Mouse (Mus musculus) liver, adult 2 months (tissue): ENCODE data around the gene Tnfsfm13. TPM values are rescaled to one million over a fixed set of nuclear protein-coding genes. Genes with fewer than 3 reads are reported as not detected.

Experiments used
- DNase-seq: peaks from one replicate; pipeline ENCODE4 v3.0.0-alpha.2; 2011; ENCODE audit warnings: low read depth, low spot score; ENCODE audit errors: extremely low read depth
- H3K27ac ChIP-seq: fragments of 200-500 bp; replicated peaks from 2 replicates; pipeline ENCODE4 v1.5.1; 2012; ENCODE audit warnings: low read depth, mild to moderate bottlenecking, control low read depth, inconsistent platforms, low read length; ENCODE audit not compliant: insufficient read depth
- H3K27me3 ChIP-seq: fragments of 200-500 bp; 2 replicates; pipeline ENCODE4 v1.6.1; 2012; ENCODE audit warnings: mild to moderate bottlenecking, moderate library complexity, low read length, inconsistent platforms; ENCODE audit not compliant: control insufficient read depth, insufficient read depth
- H3K36me3 ChIP-seq: fragments of 200-500 bp; 2 replicates; pipeline ENCODE4 v1.6.1; 2012; ENCODE audit warnings: low read length, inconsistent platforms; ENCODE audit not compliant: control insufficient read depth, insufficient read depth
- H3K4me1 ChIP-seq: fragments of 200-500 bp; 2 replicates; pipeline ENCODE4 v1.6.1; 2011; ENCODE audit warnings: low read length; ENCODE audit not compliant: control insufficient read depth, insufficient read depth
- H3K4me3 ChIP-seq: fragments of 200-500 bp; 2 replicates; pipeline ENCODE4 v1.5.1; 2011; ENCODE audit warnings: low read depth, mild to moderate bottlenecking, control low read depth, low read length, moderate library complexity; ENCODE audit not compliant: insufficient read depth
- H3K79me2 ChIP-seq: fragments of 200-500 bp; 2 replicates; pipeline ENCODE4 v1.6.1; 2012; ENCODE audit warnings: inconsistent platforms, mild to moderate bottlenecking, low read length, moderate library complexity; ENCODE audit not compliant: control insufficient read depth, insufficient read depth
- H3K9ac ChIP-seq: fragments of 200-500 bp; 2 replicates; pipeline ENCODE4 v1.6.1; 2012; ENCODE audit warnings: low read depth, mild to moderate bottlenecking, control low read depth, inconsistent platforms, low read length
- CTCF ChIP-seq: fragments of 200-500 bp; IDR thresholded peaks from 2 replicates; pipeline ENCODE4 v1.5.1; 2011; ENCODE audit warnings: low read depth, low read length, control low read depth
- POLR2A ChIP-seq: fragments of 200-500 bp; IDR thresholded peaks from 2 replicates; pipeline ENCODE4 v1.6.1; 2011; ENCODE audit warnings: low read length, control low read depth; ENCODE audit not compliant: insufficient read depth; ENCODE audit errors: extremely low read depth
- WGBS: fragments of 180-500 bp; shearing (Covaris S2); methylation state at CpG from one replicate; pipeline ENCODE4 v1.1.7; 2018; 5-methylcytosine and 5-hydroxymethylcytosine counted together
- polyA plus RNA-seq: library from polyadenylated mRNA; depleted of rRNA; stranded (reverse); fragments of >200 nt; gene quantifications from 2 replicates; pipeline ENCODE4 v1.2.3, GENCODE M21; 2012
- total RNA-seq: library from RNA; depleted of rRNA; stranded (reverse); fragments of >200 nt; gene quantifications from 2 replicates; pipeline ENCODE4 v1.2.3, GENCODE M21; 2014

Tnfsfm13 gene
- total and polyA plus RNA-seq, 2 experiments, result 2.5 to 3.6 TPM

DNA sequence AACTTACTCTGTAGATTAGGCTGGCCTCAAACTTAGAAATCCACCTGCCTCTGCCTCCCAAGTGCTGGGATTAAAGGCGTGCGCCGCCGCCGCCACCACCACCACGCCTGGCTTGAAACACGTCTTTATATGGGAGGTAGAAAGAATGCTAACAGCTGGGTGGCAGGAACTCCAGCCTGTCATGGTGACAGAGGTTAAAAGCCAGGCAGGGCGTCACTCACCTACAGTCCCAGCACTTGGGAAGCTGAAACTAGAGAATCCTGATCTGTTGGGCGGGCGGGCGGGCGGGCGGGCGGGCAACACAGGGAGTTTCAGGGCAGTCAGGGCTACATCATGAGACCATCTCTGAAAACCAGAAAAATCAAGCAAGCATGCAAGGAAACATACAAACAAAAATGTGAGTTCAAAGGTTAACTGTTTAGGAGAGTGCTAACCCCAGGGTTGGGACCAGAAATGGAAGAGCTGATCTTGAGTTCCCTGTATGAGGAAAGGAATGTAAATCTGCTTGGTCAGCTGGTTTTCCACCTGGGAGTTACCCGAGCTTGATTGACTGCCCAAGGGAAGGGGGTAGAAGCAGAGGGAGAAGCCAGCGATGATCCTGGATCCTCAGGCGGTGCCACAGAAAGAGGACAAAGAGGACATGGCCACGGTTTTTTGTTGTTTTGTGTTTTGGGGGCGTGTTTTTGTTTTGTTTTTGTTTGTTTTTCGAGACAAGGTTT, 17.2 kb upstream of the Tnfsfm13 start:
- H3K4me1 ChIP-seq, result peaks cover 4% of the 10 kb centered on the region; the same call in 1 of the 2 replicates
- H3K9ac ChIP-seq, result no peak overlapping the region
- no peak for DNase-seq
- H3K27ac ChIP-seq, result no peak overlapping the region
- no peaks in the 10 kb centered on the region for H3K36me3 ChIP-seq
- WGBS, result 90% methylated on average over 20 of the region's 20 CpGs
- TF ChIP-seq CTCF, result no peak
- no peak for TF ChIP-seq POLR2A
- no peaks in the 10 kb centered on the region for H3K79me2 ChIP-seq
- no peak overlapping the region for H3K4me3 ChIP-seq
- no peaks in the 10 kb centered on the region for H3K27me3 ChIP-seq

GRCm38 (mm10) chr11:69711082-69711481, 15.2 kb upstream of the Tnfsfm13 start:
- no peak overlapping the region for H3K4me3 ChIP-seq
- H3K9ac ChIP-seq, result no peak overlapping the region
- H3K27ac ChIP-seq, result no peak overlapping the region
- H3K36me3 ChIP-seq, result no peaks in the 10 kb centered on the region
- no peaks in the 10 kb centered on the region for H3K27me3 ChIP-seq
- peaks cover 4% of the 10 kb centered on the region; the same call in 1 of the 2 replicates for H3K4me1 ChIP-seq
- no peak for DNase-seq
- no peaks in the 10 kb centered on the region for H3K79me2 ChIP-seq
- WGBS, result 90% methylated on average over 2 of the region's 2 CpGs
- TF ChIP-seq POLR2A (no peak), CTCF (no peak)

DNA sequence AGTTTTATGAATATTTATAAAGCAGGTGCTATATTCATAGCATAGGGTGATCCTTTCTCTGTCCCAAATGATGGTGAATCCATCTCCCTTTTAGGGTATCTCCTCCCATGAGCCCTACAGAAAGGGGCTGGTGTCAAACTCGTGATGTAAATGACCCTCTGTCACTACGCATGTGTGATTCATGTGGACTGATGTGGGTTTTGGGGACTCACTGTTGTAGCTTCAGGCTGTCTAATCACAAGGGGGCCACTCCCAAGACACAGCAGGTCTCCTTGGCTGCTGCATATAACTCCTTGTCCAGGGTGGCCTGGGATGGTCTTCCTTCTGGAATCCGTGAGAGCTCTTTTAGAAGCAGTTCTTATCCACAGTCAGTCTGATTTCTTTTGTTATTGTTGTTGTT, 14.6 kb upstream of the Tnfsfm13 start:
- no peak for TF ChIP-seq CTCF
- TF ChIP-seq POLR2A, result no peak
- 92% methylated on average over 3 of the region's 3 CpGs for WGBS
- Histone ChIP-seq H3K27ac (no peak overlapping the region), H3K27me3 (no peaks in the 10 kb centered on the region), H3K36me3 (no peaks in the 10 kb centered on the region), H3K79me2 (no peaks in the 10 kb centered on the region), H3K4me1 (peaks cover 2% of the 10 kb centered on the region; the same call in 1 of the 2 replicates), H3K9ac (no peak overlapping the region), H3K4me3 (no peak overlapping the region)
- no peak for DNase-seq

DNA sequence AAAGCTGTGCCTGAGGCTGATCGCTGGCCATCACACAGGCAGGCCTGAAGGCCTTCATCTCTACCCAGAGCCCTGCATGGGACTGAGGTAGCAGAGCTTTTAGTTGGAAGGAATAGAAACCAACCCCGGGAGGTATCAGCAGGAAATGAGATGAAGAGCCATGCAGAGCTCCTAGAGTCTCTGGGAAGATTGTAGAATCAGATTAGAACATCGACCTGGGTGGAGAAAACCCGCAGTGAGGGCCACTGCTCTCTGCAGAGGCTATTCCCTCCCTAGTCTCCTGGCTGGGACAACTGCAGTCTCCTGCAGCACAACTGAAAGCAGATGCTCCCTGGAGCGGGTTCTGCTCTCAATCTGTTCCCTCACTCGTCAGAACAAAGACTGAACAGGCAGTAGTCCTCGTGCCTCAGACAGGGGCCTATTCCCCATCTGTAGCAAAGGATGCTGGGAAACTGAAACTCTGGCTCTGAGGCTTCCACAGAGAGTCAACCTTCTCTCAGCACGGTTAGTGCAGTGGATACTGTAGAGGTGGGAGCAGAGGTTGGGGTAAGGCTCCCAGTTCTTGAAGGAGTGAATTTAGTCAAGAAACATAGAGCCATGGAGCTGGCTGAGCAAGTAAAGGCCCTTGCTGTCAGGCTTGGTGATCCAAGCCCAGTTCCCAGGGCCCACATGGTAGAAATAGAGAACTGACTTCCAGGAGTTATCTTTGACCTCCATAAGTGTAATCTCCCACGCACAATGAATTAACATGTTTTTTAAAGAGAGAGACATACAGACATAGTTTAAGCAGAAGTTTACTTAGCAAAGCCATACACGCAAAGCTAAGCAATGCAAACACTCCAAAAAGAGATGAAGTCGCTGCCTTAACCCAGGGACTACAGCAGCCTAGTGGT, 13.9 kb upstream of the Tnfsfm13 start:
- WGBS, result 71% methylated on average over 11 of the region's 11 CpGs
- no peak for DNase-seq
- TF ChIP-seq POLR2A, result no peak
- no peak for TF ChIP-seq CTCF
- Histone ChIP-seq H3K79me2 (no peaks in the 10 kb centered on the region), H3K4me3 (no peak overlapping the region), H3K4me1 (no peaks in the 10 kb centered on the region), H3K27ac (no peak overlapping the region), H3K9ac (no peak overlapping the region), H3K27me3 (no peaks in the 10 kb centered on the region), H3K36me3 (no peaks in the 10 kb centered on the region)

DNA sequence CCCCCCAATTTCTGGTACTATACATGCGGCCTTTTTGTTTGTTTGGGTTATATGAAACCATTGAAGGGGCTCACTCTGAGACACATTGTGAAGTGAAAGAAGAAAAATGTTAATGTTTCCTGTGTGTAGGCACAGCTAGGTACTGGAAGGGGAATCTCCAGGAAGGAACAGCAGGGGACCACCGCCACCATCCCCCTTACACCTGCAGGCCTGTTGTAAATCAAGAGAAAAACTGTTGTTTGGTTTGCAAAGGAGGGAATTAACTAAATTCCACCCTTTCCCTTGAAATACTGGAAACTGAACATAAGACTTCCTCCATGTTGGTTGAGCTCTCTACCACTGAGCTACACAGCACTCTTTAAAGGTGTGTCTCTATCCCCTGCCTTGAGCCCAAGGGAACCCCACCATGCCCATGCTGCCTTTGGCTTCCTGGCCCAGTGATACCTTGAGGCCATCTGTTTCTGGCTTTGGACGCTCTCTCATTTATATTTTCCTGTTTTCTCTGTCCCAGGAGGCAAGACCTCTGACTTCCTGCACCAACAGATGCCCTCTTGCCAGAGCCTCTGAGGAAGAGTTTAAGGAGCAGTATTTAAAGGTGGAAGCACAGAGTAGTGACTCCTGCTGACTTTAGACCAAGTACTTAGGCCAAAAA, 12.8 kb upstream of the Tnfsfm13 start:
- Histone ChIP-seq H3K27me3 (no peaks in the 10 kb centered on the region), H3K79me2 (no peaks in the 10 kb centered on the region), H3K9ac (no peak overlapping the region), H3K4me1 (no peaks in the 10 kb centered on the region), H3K36me3 (no peaks in the 10 kb centered on the region), H3K27ac (no peak overlapping the region), H3K4me3 (no peak overlapping the region)
- no peak for DNase-seq
- TF ChIP-seq POLR2A (no peak), CTCF (no peak)
- WGBS, result 92% methylated on average over 3 of the region's 3 CpGs
